Mouse (Mus musculus) erythroblast, embryonic 14.5 days (primary cell): ENCODE results near the gene Sh3gl2.

ENCODE experiments used
- GATA1 ChIP-seq: IDR thresholded peaks from 2 replicates; pipeline ENCODE4 v1.6.1; 2012; ENCODE audit warnings: low read length, inconsistent platforms, mixed read lengths
- TAL1 ChIP-seq: IDR thresholded peaks from 3 replicates; pipeline ENCODE4 v1.6.1; 2012; ENCODE audit warnings: low read length, inconsistent platforms, mixed read lengths

DNA sequence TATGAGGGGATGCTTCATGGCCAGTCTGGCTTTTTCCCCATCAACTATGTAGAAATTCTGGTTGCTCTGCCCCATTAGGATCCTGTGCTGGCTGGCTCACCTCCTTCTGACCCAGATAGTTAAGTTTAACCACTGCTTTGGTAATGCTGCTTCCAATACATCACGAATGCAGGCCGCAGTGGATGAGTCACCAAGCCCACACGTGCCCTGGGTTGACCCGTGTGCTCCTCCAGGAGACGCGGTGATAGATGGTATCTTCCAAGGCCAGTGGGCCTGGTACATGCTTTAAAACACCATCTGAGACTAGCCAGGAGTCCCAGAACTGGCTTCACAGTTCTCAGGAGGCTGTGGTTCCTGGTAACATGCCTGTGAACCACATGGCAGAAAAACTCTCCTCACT lies 182.8 kb downstream of the Sh3gl2 start:
- TF ChIP-seq GATA1 = no peak
- TF ChIP-seq TAL1 = no peak
